Mouse (Mus musculus) hindbrain, postnatal 0 days (tissue): ENCODE measurements at regions not wholly inside any gene's neighbourhood (a gene's known extent, or its start where the extent isn't known, plus 50 kb on each side); places are given as distances from the start of the nearest gene placed in this dataset.

Experiments
- ATAC-seq: fragments of 200-750 bp; cut with Nextera tagmentation; 2 replicates; pipeline ENCODE4 v1.8.0; 2017; ENCODE audit warnings: mild to moderate bottlenecking, moderate TSS enrichment, moderate library complexity
- DNase-seq: peaks from one replicate; pipeline ENCODE4 v3.0.0-alpha.2; 2015; ENCODE audit warnings: low spot score
- H3K27ac ChIP-seq: fragments of 300-500 bp; sonication (generic); 2 replicates; pipeline ENCODE4 v1.5.1; 2014; ENCODE audit warnings: mild to moderate bottlenecking
- H3K27me3 ChIP-seq: fragments of 300-500 bp; sonication (generic); 2 replicates; pipeline ENCODE4 v1.6.1; 2014; ENCODE audit warnings: low read length, mixed read lengths; ENCODE audit not compliant: insufficient read depth
- H3K36me3 ChIP-seq: fragments of 300-500 bp; sonication (generic); 2 replicates; pipeline ENCODE4 v1.6.1; 2014; ENCODE audit warnings: low read length, mixed read lengths; ENCODE audit not compliant: insufficient read depth
- H3K4me1 ChIP-seq: fragments of 300-500 bp; sonication (generic); 2 replicates; pipeline ENCODE4 v1.6.1; 2014; ENCODE audit warnings: antibody characterized with exemption, low read length, mixed read lengths; ENCODE audit not compliant: insufficient read depth
- H3K4me2 ChIP-seq: fragments of 300-500 bp; sonication (generic); 2 replicates; pipeline ENCODE4 v1.6.1; 2014; ENCODE audit warnings: low read depth, mild to moderate bottlenecking, low read length, moderate library complexity, mixed read lengths
- H3K4me3 ChIP-seq: fragments of 300-500 bp; sonication (generic); 2 replicates; pipeline ENCODE4 v1.5.1; 2014; ENCODE audit warnings: low read length
- H3K9ac ChIP-seq: fragments of 300-500 bp; sonication (generic); replicated peaks from 2 replicates; pipeline ENCODE4 v1.6.1; 2014; ENCODE audit warnings: mild to moderate bottlenecking, low read length, moderate library complexity, mixed read lengths
- H3K9me3 ChIP-seq: fragments of 300-500 bp; sonication (generic); 2 replicates; pipeline ENCODE4 v1.6.1; 2016; ENCODE audit warnings: low read length, mixed read lengths
- CTCF ChIP-seq: IDR thresholded peaks from 2 replicates; pipeline ENCODE4 v1.5.1; 2016; ENCODE audit warnings: antibody characterized with exemption, control low read depth, low read depth
- WGBS: fragments of 180-500 bp; shearing (Covaris S2); extraction: QIAGEN DNeasy Blood & Tissue Kit; methylation state at CpG from one replicate; pipeline ENCODE4 v1.1.7; 2014; 5-methylcytosine and 5-hydroxymethylcytosine counted together

- DNase-seq (no peak), ATAC-seq (no peak)
- H3K9me3 ChIP-seq = no peaks in the 10 kb centered on the region
- H3K9ac ChIP-seq = no peak overlapping the region
- no peak overlapping the region for H3K4me3 ChIP-seq
- no peak for TF ChIP-seq CTCF
- WGBS = 81% methylated on average over 2 of the region's 2 CpGs
- H3K27ac ChIP-seq = no peak overlapping the region
- H3K4me1 ChIP-seq = 0 out of 2 replicates have a peak, but pooled peaks cover 5% of the 10 kb centered on the region
- no peaks in the 10 kb centered on the region for H3K36me3 ChIP-seq
- H3K27me3 ChIP-seq = no peaks in the 10 kb centered on the region
- no peak overlapping the region for H3K4me2 ChIP-seq
Observed at GRCm38 (mm10) chr14:76836271-76836670, 200.3 kb upstream of the Ccdc122 start.

- ATAC-seq = no peak
- WGBS = 66% methylated on average over 6 of the region's 6 CpGs
Observed at GRCm38 (mm10) chr14:76834084-76834483, 202.5 kb upstream of the Ccdc122 start.

GRCm38 (mm10) chr14:76829161-76829510, 207.4 kb upstream of the Ccdc122 start:
- ATAC-seq = no peak

More at GRCm38 (mm10) chr14:76834084-76834483, 202.5 kb upstream of the Ccdc122 start:
- no peaks in the 10 kb centered on the region for H3K36me3 ChIP-seq
- no peak for DNase-seq
- no peaks in the 10 kb centered on the region for H3K9me3 ChIP-seq
- no peak overlapping the region for H3K9ac ChIP-seq
- no peaks in the 10 kb centered on the region for H3K27me3 ChIP-seq
- no peak for TF ChIP-seq CTCF
- no peak overlapping the region for H3K4me3 ChIP-seq
- H3K27ac ChIP-seq = no peak overlapping the region
- no peak overlapping the region for H3K4me2 ChIP-seq
- 0 out of 2 replicates have a peak, but pooled peaks cover 5% of the 10 kb centered on the region for H3K4me1 ChIP-seq

GRCm38 (mm10) chr14:76828453-76829160, 208.0 kb upstream of the Ccdc122 start:
- WGBS = 72% methylated on average over 10 of the region's 10 CpGs

More at GRCm38 (mm10) chr14:76829161-76829510, 207.4 kb upstream of the Ccdc122 start:
- Histone ChIP-seq H3K4me1 (no peaks in the 10 kb centered on the region), H3K27me3 (no peaks in the 10 kb centered on the region), H3K9me3 (no peaks in the 10 kb centered on the region), H3K4me3 (no peak overlapping the region), H3K4me2 (no peak overlapping the region), H3K36me3 (no peaks in the 10 kb centered on the region), H3K27ac (no peak overlapping the region), H3K9ac (no peak overlapping the region)
- no peak for DNase-seq
- WGBS = 66% methylated on average over 1 of the region's 1 CpGs
- no peak for TF ChIP-seq CTCF

GRCm38 (mm10) chr14:76824066-76824465, 212.5 kb upstream of the Ccdc122 start:
- no peaks in the 10 kb centered on the region for H3K27me3 ChIP-seq
- H3K4me1 ChIP-seq = peaks cover 6% of the 10 kb centered on the region

More at GRCm38 (mm10) chr14:76828453-76829160, 208.0 kb upstream of the Ccdc122 start:
- H3K27me3 ChIP-seq = no peaks in the 10 kb centered on the region
- H3K9me3 ChIP-seq = no peaks in the 10 kb centered on the region
- no peaks in the 10 kb centered on the region for H3K4me1 ChIP-seq
- DNase-seq = no peak
- no peak overlapping the region for H3K27ac ChIP-seq
- no peak for ATAC-seq
- H3K4me3 ChIP-seq = no peak overlapping the region
- no peak overlapping the region for H3K4me2 ChIP-seq
- no peak for TF ChIP-seq CTCF
- no peak overlapping the region for H3K9ac ChIP-seq
- no peaks in the 10 kb centered on the region for H3K36me3 ChIP-seq

GRCm38 (mm10) chr14:76822766-76823325, 213.7 kb upstream of the Ccdc122 start:
- H3K9ac ChIP-seq = no peak overlapping the region
- H3K4me2 ChIP-seq = no peak overlapping the region
- H3K9me3 ChIP-seq = no peaks in the 10 kb centered on the region
- no peak overlapping the region for H3K27ac ChIP-seq
- H3K27me3 ChIP-seq = no peaks in the 10 kb centered on the region
- H3K36me3 ChIP-seq = no peaks in the 10 kb centered on the region
- WGBS = 67% methylated on average over 9 of the region's 9 CpGs
- ATAC-seq (no peak), DNase-seq (no peak)
- H3K4me1 ChIP-seq = peaks cover 6% of the 10 kb centered on the region
- no peak for TF ChIP-seq CTCF
- no peak overlapping the region for H3K4me3 ChIP-seq

More at GRCm38 (mm10) chr14:76824066-76824465, 212.5 kb upstream of the Ccdc122 start:
- Histone ChIP-seq H3K4me3 (no peak overlapping the region), H3K9ac (no peak overlapping the region), H3K9me3 (no peaks in the 10 kb centered on the region), H3K36me3 (no peaks in the 10 kb centered on the region), H3K27ac (no peak overlapping the region), H3K4me2 (no peak overlapping the region)
- no peak for DNase-seq
- TF ChIP-seq CTCF = no peak
- ATAC-seq = no peak
- WGBS = 97% methylated on average over 3 of the region's 3 CpGs

GRCm38 (mm10) chr14:76821892-76822291, 214.7 kb upstream of the Ccdc122 start:
- no peak overlapping the region for H3K9ac ChIP-seq
- no peak overlapping the region for H3K4me3 ChIP-seq
- no peaks in the 10 kb centered on the region for H3K36me3 ChIP-seq
- no peak overlapping the region for H3K4me2 ChIP-seq
- no peak for TF ChIP-seq CTCF
- H3K27me3 ChIP-seq = no peaks in the 10 kb centered on the region
- H3K9me3 ChIP-seq = no peaks in the 10 kb centered on the region
- DNase-seq = no peak
- no peak overlapping the region for H3K27ac ChIP-seq
- no peak for ATAC-seq
- 90% methylated on average over 8 of the region's 8 CpGs for WGBS
- peaks cover 6% of the 10 kb centered on the region for H3K4me1 ChIP-seq
